Mouse (Mus musculus): ENCODE results near the gene Nsd2.

GRCm38 (mm10) chr5:33819876-33820732, at the start of gene Nsd2:
- TF ChIP-seq CTCF (IDR thresholded peaks at IDR 0.05; ENCODE audit: low read depth), result no peak
- TF ChIP-seq EP300 (IDR thresholded peaks at IDR 0.05; ENCODE audit: low read depth), result no peak

Measured in liver, postnatal 0 days (tissue).